In genomic region chr15:82914455-82914854, GRCm38 (mm10) we compare ENCODE assay signal across 28 mouse cellular contexts.
DNase-seq lines count a peak whose midpoint lies in the region; ATAC-seq lines count a peak whose summit lies in the region.
"Had no signal": no experiment of that assay in that cellular context is flagged by ENCODE, and none has a peak within 500 bp of the region (broad histone marks: within the 10 kb centered on the region; RNA-seq: fewer than 3 reads in every experiment).

No protein-coding gene starts in this region.

- peaks cover 90% of the 10 kb centered on the region for H3K27me3 ChIP-seq in liver, embryonic 13.5 days

- H3K4me3 ChIP-seq in liver, embryonic 13.5 days (replicated peaks), result no peak overlapping the region
- H3K4me3 ChIP-seq: embryonic facial prominence, embryonic 15.5 days; kidney, embryonic 15.5 days; liver, embryonic 15.5 days; lung, embryonic 15.5 days; midbrain, embryonic 10.5 days; myocyte had no signal

- 16% methylated on average over 3 of the region's 3 CpGs for WGBS in liver, embryonic 13.5 days (ENCODE audit: insufficient replicate concordance)

- no peak for DNase-seq in liver, embryonic 13.5 days
- DNase-seq in liver, result no peak
- DNase-seq in naive thymus-derived CD4-positive, alpha-beta T cell, adult 2 months (ENCODE audit: low read depth), result peak; percentile 77
- no peak for DNase-seq in frontal cortex, postnatal 14 days (ENCODE audit: low spot score in 2 of 2)
- DNase-seq in gastrocnemius, postnatal 4 days (ENCODE audit: low spot score in 2 of 2), result no peak
- DNase-seq in urinary bladder, postnatal 25 days (ENCODE audit: low spot score), result no peak
- DNase-seq: adrenal gland, adult 8-10 months; B cell, adult 2 months; cerebellum, adult 11-12 months; cerebellum, postnatal 25 days; gastrocnemius, postnatal 36 days; heart, postnatal 4 days; kidney, adult 11 months; lung, postnatal 36 days; right cerebral cortex, postnatal 14 days; spleen, adult 18-20 months; thymus, postnatal 25 days had no signal

- H3K9me3 ChIP-seq in liver, embryonic 13.5 days (replicated peaks), result no peaks in the 10 kb centered on the region
- H3K9me3 ChIP-seq: embryonic facial prominence, embryonic 15.5 days; kidney, embryonic 15.5 days; liver, embryonic 15.5 days; lung, embryonic 15.5 days; midbrain, embryonic 10.5 days had no signal

- H3K4me2 ChIP-seq in liver, embryonic 13.5 days, result no peak overlapping the region
- H3K4me2 ChIP-seq: embryonic facial prominence, embryonic 15.5 days; kidney, embryonic 15.5 days; liver, embryonic 15.5 days; lung, embryonic 15.5 days had no signal

- no peaks in the 10 kb centered on the region for H3K36me3 ChIP-seq in liver, embryonic 13.5 days
- H3K36me3 ChIP-seq: embryonic facial prominence, embryonic 15.5 days; kidney, embryonic 15.5 days; liver, embryonic 15.5 days; lung, embryonic 15.5 days; midbrain, embryonic 10.5 days had no signal

- H3K27ac ChIP-seq in liver, embryonic 13.5 days, result no peak overlapping the region
- H3K27ac ChIP-seq: embryonic facial prominence, embryonic 15.5 days; kidney, embryonic 15.5 days; liver, embryonic 15.5 days; lung, embryonic 15.5 days had no signal

- ATAC-seq in liver, embryonic 13.5 days (ENCODE audit: low read depth), result 0 out of 2 replicates have a peak, but pooled peaks have one; percentile 45
- ATAC-seq in CD4-positive, CD25-positive, alpha-beta regulatory T cell, adult 4 months, result peak; percentile 84
- ATAC-seq in granulocyte monocyte progenitor cell, adult 5-6 weeks (replicated peaks; ENCODE audit: poor library complexity, severe bottlenecking), result peak; percentile 38
- ATAC-seq: forebrain, embryonic 16.5 days; hindbrain, embryonic 16.5 days; midbrain, embryonic 16.5 days had no signal

- H3K4me1 ChIP-seq in liver, embryonic 13.5 days (replicated peaks), result peaks cover 8% of the 10 kb centered on the region

- no peak overlapping the region for H3K9ac ChIP-seq in liver, embryonic 13.5 days
- H3K9ac ChIP-seq: embryonic facial prominence, embryonic 15.5 days; kidney, embryonic 15.5 days; liver, embryonic 15.5 days; lung, embryonic 15.5 days had no signal
